Mouse (Mus musculus) embryo, embryonic 11 days (tissue): ENCODE data around the gene Ube2j2.

Experiments used
- DNase-seq: peaks from one replicate; pipeline ENCODE4 v3.0.0-alpha.2; 2015

The Ube2j2 gene

GRCm38 (mm10) chr4:155943534-155944249 lies at the start of gene Ube2j2:
Gene Ube2j2 (plus strand): TSS chr4:155943831.
- DNase-seq, result peak; percentile 96

DNA sequence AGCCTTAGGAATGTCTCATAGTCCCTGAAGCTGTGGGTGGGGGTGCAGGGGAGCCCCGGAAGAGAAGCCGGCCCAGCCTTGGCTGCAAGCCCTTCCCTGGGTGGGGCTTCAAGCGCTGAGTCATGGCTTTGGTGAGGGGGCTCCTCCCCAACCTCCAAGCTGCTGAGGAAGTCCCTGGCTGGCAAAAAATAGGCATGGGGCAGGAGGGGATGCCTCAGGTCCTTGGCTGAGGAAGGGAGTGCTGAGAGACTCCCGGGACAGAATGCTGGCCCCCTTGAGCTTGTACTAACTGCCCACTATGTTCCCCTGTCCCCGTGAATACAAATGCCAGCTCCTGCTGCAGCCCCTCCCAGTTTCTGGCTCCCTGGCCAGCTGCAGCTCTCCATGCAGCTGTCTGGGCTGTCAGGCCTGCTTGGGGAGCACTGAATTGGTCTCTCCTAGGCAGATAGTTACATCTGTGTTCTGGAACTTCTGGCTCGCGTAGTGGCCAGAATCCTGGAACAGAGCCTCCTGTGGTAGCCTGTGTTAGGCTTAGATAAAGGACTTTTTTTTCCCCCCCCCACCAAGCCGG lies 49.2 kb upstream of the Ube2j2 start:
- DNase-seq, result no peak

GRCm38 (mm10) chr4:155895216-155895615 lies 48.4 kb upstream of the Ube2j2 start:
- no peak for DNase-seq

GRCm38 (mm10) chr4:155895826-155896225 lies 47.8 kb upstream of the Ube2j2 start:
- DNase-seq, result no peak

- no peak for DNase-seq
Measured at GRCm38 (mm10) chr4:155896461-155896860, 47.2 kb upstream of the Ube2j2 start.

DNA sequence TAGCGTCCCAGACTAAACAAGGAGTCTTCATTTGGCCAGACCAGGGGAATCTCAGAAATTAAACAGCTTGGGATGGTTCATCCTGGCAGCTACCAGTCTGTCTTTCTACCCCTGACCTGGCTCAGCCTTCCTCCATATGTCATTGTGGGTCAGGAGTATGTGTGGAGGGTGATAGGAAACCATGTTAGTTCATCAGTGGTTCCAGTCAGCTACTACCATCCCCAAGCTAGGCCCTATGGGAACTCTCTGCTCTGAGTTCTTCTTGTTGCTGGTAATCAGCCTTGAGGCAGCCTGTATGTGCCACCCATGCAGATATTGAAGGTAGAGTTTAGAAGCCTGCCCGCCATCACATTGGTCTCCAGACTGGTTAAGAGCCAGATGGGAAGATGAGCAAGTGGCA lies 45.3 kb upstream of the Ube2j2 start:
- no peak for DNase-seq

- DNase-seq, result no peak
Measured at GRCm38 (mm10) chr4:155899355-155899754, 44.3 kb upstream of the Ube2j2 start.

DNA sequence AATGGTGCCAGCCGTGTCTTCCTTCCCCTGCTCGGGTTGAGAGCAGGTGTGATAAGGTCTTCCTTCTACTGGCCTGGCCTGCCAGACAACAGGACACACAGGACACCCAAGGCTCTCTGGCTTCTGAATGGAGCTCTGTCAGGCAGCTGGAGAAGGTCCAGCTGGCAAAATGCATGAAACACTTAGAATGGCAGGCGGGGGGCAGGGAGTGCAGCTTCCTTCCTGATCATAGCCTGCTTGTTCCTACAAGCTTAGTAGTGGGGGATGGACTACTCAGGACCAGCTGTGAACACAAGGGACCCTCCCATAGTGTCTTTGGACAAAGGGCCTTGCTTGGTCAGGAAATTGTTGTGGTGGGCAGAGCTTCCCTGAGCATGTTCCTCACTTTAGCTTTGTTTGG lies 42.4 kb upstream of the Ube2j2 start:
- DNase-seq, result no peak

GRCm38 (mm10) chr4:155903246-155903645 lies 40.4 kb upstream of the Ube2j2 start:
- DNase-seq, result no peak

DNA sequence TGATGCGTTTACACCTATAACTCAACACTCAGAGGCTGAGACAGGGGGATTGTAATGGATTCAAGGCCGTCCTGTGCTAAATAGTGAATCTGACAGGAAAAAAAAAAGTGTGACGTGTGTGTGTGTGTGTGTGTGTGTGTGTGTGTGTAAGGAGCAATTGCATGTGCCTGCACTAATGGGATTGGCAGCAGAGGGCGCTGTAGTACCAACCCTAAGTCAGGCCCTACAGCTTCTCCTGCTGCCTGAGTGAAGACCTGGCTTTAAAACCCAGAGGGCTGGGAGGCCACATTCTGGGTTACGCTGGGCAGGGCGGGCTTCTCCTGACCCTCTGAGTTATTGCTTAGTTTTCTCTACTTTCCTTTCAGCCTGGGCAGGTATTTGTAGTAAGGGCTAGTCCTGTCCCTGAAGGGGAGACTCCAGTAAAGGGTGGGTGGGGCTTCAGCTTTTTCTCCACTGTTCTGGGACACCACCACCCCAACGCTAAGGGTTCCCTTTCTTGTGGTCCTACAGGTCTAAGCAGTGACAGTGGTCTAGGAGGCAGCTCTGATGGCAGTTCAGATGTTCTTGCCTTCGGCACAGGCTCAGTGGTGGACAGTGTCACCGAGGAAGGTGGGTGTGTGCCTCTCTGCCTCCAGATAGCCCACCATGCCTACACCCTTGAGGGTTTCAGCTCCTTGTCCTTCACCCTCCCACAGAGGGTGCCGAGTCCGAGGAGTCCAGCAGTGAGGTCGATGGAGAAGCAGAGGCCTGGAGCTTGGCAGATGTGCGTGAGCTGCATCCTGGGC lies 39.1 kb upstream of the Ube2j2 start:
- peak; percentile 29 for DNase-seq

DNA sequence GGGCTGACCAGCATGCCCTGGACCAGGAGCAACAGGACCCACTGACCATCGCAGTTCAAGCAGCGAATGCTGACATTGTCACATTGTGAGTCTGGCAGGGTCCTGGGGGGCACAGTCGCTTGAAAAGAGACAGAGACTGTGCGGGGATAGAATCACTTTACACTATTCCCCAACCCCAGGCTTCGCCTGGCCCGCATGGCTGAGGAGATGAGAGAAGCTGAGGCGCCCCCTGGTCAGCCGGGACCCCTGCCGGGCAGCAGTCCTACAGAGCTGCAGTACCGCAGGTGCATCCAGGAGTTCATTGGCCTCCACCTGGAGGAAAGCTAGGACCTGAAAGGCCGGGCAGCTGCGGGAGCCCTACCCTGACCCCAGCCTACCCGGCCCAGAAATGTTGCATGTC lies 38.0 kb upstream of the Ube2j2 start:
- DNase-seq, result no peak

- DNase-seq, result no peak
Measured at GRCm38 (mm10) chr4:155906125-155906524, 37.5 kb upstream of the Ube2j2 start.

DNA sequence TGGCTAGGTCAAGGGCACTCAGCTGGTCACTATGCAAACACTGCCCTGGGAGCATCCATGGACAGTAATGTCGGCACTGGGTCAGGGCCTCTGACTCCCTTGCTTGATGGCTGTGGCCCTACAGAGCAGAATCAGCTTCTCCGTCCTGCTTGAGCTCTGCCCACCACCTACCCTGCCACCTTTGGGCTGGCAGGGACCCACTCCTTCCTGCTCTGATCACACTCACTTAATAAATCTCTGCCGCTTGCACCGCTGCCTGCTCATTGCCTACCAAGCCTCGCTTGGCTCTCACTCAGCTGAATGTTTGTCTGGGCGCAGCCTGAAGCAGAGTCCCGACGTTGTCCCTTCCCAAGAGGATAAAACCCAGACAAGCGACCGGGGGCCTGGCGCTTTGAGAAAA lies 36.6 kb upstream of the Ube2j2 start:
- DNase-seq, result no peak

- DNase-seq, result no peak
Measured at GRCm38 (mm10) chr4:155908281-155908680, 35.4 kb upstream of the Ube2j2 start.

DNA sequence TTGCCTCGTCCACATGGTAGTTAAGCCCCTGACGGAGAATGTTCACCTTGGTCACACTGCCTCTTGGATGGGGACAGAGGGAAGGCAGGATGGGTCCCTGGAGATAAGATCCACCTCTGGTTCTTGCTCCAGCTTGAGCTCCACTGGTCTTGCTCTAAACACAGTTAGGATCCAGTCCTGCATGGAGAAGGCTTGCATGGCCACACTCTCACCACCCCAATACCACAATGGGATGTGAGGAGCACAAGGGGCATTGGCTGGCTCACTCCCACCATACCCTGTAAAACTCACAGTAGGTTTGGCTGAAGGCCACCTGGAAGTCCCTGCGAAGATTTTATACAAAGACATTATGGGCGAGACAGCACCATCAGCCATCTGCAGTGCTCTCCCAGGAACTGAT lies 34.9 kb upstream of the Ube2j2 start:
- no peak for DNase-seq

DNA sequence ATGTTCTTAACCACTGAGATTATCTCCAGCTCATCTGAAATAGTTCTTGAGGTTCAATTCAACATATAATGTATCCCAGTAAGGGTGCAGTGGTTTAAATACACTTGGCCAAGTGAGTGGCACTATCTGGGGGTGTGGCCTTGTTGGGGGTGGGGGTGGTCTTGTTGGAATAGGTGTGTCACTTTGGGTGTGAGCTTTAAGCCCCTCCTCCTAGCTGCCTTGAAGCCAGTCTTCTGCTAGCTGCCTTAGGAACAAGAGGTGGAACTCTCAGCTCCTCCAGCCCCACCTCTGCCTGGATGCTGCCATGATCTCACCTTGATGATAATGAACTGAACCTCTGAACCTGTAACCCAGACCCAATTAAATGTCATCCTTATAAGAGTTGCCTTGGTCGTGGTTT lies 11.6 kb upstream of the Ube2j2 start:
- DNase-seq, result no peak

- no peak for DNase-seq
Measured at GRCm38 (mm10) chr4:155943049-155943452, 580 bp upstream of the Ube2j2 start.

DNA sequence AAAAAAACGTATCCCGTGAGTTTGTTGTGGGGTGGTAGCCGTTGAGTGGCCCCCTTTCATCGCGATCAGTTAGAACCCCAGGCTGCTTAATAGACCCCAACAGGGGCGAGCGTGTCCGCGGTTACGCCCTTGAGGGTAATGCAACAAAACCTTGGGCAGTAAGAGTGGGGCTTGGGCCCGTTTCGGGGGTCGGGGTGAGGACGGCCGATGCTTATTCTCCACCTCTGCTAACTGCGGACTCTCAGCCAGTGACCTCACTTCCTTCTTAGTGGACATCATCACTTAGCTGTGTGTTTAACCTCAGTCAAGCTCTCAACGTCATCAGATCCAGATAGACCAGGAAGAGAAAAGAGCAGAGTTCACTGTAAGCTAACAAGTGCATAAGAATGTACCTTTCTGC lies 640 bp downstream of the Ube2j2 start:
- no peak for DNase-seq

DNA sequence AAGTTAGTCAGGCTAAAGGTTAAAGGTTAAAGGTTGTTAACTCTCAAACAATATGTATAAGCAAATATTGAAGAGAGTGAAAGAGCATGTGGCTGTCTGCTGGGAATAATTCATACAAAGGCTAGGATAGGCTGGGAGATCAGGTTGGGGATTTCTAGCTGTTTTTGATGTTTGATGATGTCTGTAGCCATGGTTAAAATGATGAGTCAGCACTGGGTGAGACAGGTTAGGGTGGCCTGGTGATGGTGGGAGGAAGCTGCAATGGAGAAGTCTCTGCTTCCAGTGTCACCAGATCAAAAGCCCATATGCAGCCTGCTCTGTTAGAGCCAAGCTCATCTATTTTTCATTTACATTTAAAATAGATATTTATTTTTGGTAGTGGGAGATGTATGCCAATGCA lies 3.5 kb downstream of the Ube2j2 start:
- no peak for DNase-seq

- DNase-seq, result no peak
Measured at GRCm38 (mm10) chr4:155955491-155955890, 11.9 kb downstream of the Ube2j2 start.

DNA sequence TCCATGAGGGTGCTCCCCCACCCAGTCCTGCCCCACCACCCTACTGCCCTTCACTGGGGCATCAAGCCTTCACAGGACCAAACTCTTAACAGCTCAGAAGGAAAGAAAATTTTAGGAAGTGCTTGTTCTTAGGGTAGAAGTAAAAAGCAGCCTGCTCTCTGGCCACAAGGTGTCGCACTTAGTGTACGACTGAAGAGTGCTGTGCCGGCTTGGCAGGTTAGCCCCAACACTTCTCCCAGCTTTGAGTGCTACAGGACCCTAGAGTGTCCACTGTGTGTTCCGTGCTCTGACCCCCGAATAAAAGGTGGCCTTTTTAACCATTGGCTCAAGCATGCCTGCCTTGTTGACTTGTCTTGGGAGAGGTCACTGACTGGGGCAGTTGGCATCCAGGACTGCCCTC lies 15.6 kb downstream of the Ube2j2 start:
- peak; percentile 87 for DNase-seq

GRCm38 (mm10) chr4:155962167-155962971 lies 18.7 kb downstream of the Ube2j2 start, which contains the start of gene C1qtnf12:
Gene C1qtnf12 (plus strand): TSS chr4:155962318.
- peak; percentile 75 for DNase-seq

- no peak for DNase-seq
Measured at GRCm38 (mm10) chr4:155963106-155963505, 19.5 kb downstream of the Ube2j2 start.
